Mouse (Mus musculus): ENCODE measurements at regions not wholly inside any gene's neighbourhood (a gene's known extent, or its start where the extent isn't known, plus 50 kb on each side); places are given as distances from the start of the nearest gene placed in this dataset.

GRCm38 (mm10) chr1:73495971-73496749 is 480.5 kb upstream of the Tnp1 start:
- Histone ChIP-seq H3K4me3 (ENCODE audit: low read depth, low read length) (no peak overlapping the region), H3K27ac (ENCODE audit: low read depth) (no peak overlapping the region), H3K9me3 (ENCODE audit: control insufficient read depth, low read length) (no peaks in the 10 kb centered on the region), H3K4me1 (replicated peaks; ENCODE audit: control insufficient read depth, insufficient read depth, low read length) (no peaks in the 10 kb centered on the region), H3K4me2 (ENCODE audit: low read length) (no peak overlapping the region), H3K27me3 (replicated peaks; ENCODE audit: control insufficient read depth, insufficient read depth, low read length) (no peaks in the 10 kb centered on the region), H3K9ac (ENCODE audit: low read length) (no peak overlapping the region), H3K36me3 (ENCODE audit: control insufficient read depth, insufficient read depth, low read length) (no peaks in the 10 kb centered on the region)
- ATAC-seq (replicated peaks; ENCODE audit: low FRiP score, low TSS enrichment, low read depth), result no peak
- no peak for DNase-seq (ENCODE audit: low spot score)

GRCm38 (mm10) chr1:73481956-73482355 is 466.2 kb upstream of the Tnp1 start:
- ATAC-seq (replicated peaks; ENCODE audit: low FRiP score, low TSS enrichment, low read depth), result no peak
- H3K4me1 ChIP-seq (replicated peaks; ENCODE audit: control insufficient read depth, insufficient read depth, low read length), result no peaks in the 10 kb centered on the region
- no peak for DNase-seq (ENCODE audit: low spot score)
- H3K9ac ChIP-seq (ENCODE audit: low read length), result no peak overlapping the region
- 60% methylated on average over 2 of the region's 2 CpGs for WGBS
- no peaks in the 10 kb centered on the region for H3K36me3 ChIP-seq (ENCODE audit: control insufficient read depth, insufficient read depth, low read length)
- H3K27me3 ChIP-seq (replicated peaks; ENCODE audit: control insufficient read depth, insufficient read depth, low read length), result no peaks in the 10 kb centered on the region
- H3K27ac ChIP-seq (ENCODE audit: low read depth), result no peak overlapping the region
- no peak overlapping the region for H3K4me2 ChIP-seq (ENCODE audit: low read length)
- H3K4me3 ChIP-seq (ENCODE audit: low read depth, low read length), result no peak overlapping the region
- no peaks in the 10 kb centered on the region for H3K9me3 ChIP-seq (ENCODE audit: control insufficient read depth, low read length)

GRCm38 (mm10) chr1:73479349-73479920 is 463.7 kb upstream of the Tnp1 start:
- Histone ChIP-seq H3K9ac (ENCODE audit: low read length) (no peak overlapping the region), H3K27me3 (replicated peaks; ENCODE audit: control insufficient read depth, insufficient read depth, low read length) (no peaks in the 10 kb centered on the region), H3K36me3 (ENCODE audit: control insufficient read depth, insufficient read depth, low read length) (no peaks in the 10 kb centered on the region), H3K4me1 (replicated peaks; ENCODE audit: control insufficient read depth, insufficient read depth, low read length) (no peaks in the 10 kb centered on the region), H3K4me3 (ENCODE audit: low read depth, low read length) (no peak overlapping the region), H3K4me2 (ENCODE audit: low read length) (no peak overlapping the region), H3K9me3 (ENCODE audit: control insufficient read depth, low read length) (no peaks in the 10 kb centered on the region), H3K27ac (ENCODE audit: low read depth) (no peak overlapping the region)
- ATAC-seq (replicated peaks; ENCODE audit: low FRiP score, low TSS enrichment, low read depth) (no peak), DNase-seq (ENCODE audit: low spot score) (no peak)
- 45% methylated on average over 4 of the region's 4 CpGs for WGBS

- ATAC-seq (replicated peaks; ENCODE audit: low FRiP score, low TSS enrichment, low read depth) (no peak), DNase-seq (ENCODE audit: low spot score) (no peak)
- no peak overlapping the region for H3K9ac ChIP-seq (ENCODE audit: low read length)
- 63% methylated on average over 3 of the region's 3 CpGs for WGBS
- H3K27ac ChIP-seq (ENCODE audit: low read depth), result no peak overlapping the region
- H3K4me2 ChIP-seq (ENCODE audit: low read length), result no peak overlapping the region
- H3K4me3 ChIP-seq (ENCODE audit: low read depth, low read length), result no peak overlapping the region
- no peaks in the 10 kb centered on the region for H3K9me3 ChIP-seq (ENCODE audit: control insufficient read depth, low read length)
- H3K27me3 ChIP-seq (replicated peaks; ENCODE audit: control insufficient read depth, insufficient read depth, low read length), result no peaks in the 10 kb centered on the region
- peaks cover 5% of the 10 kb centered on the region; the same call in 1 of the 2 replicates for H3K4me1 ChIP-seq (replicated peaks; ENCODE audit: control insufficient read depth, insufficient read depth, low read length)
- H3K36me3 ChIP-seq (ENCODE audit: control insufficient read depth, insufficient read depth, low read length), result no peaks in the 10 kb centered on the region
These were observed 444.9 kb upstream of the Tnp1 start for GRCm38 (mm10) chr1:73460598-73460997.

- Histone ChIP-seq H3K27me3 (replicated peaks; ENCODE audit: control insufficient read depth, insufficient read depth, low read length) (no peaks in the 10 kb centered on the region), H3K36me3 (ENCODE audit: control insufficient read depth, insufficient read depth, low read length) (no peaks in the 10 kb centered on the region), H3K4me3 (ENCODE audit: low read depth, low read length) (no peak overlapping the region), H3K9ac (ENCODE audit: low read length) (no peak overlapping the region), H3K4me1 (replicated peaks; ENCODE audit: control insufficient read depth, insufficient read depth, low read length) (peaks cover 5% of the 10 kb centered on the region; the same call in 1 of the 2 replicates), H3K4me2 (ENCODE audit: low read length) (no peak overlapping the region), H3K27ac (ENCODE audit: low read depth) (no peak overlapping the region), H3K9me3 (ENCODE audit: control insufficient read depth, low read length) (no peaks in the 10 kb centered on the region)
- ATAC-seq (replicated peaks; ENCODE audit: low FRiP score, low TSS enrichment, low read depth) (no peak), DNase-seq (ENCODE audit: low spot score) (no peak)
- 74% methylated on average over 13 of the region's 13 CpGs for WGBS
These were observed 444.2 kb upstream of the Tnp1 start for GRCm38 (mm10) chr1:73459754-73460534.

GRCm38 (mm10) chr1:73457261-73457660 is 441.6 kb upstream of the Tnp1 start:
- ATAC-seq (replicated peaks; ENCODE audit: low FRiP score, low TSS enrichment, low read depth) (no peak), DNase-seq (ENCODE audit: low spot score) (no peak)
- H3K9me3 ChIP-seq (ENCODE audit: control insufficient read depth, low read length), result no peaks in the 10 kb centered on the region
- no peaks in the 10 kb centered on the region for H3K36me3 ChIP-seq (ENCODE audit: control insufficient read depth, insufficient read depth, low read length)
- 73% methylated on average over 2 of the region's 2 CpGs for WGBS
- no peaks in the 10 kb centered on the region for H3K27me3 ChIP-seq (replicated peaks; ENCODE audit: control insufficient read depth, insufficient read depth, low read length)
- H3K4me1 ChIP-seq (replicated peaks; ENCODE audit: control insufficient read depth, insufficient read depth, low read length), result no peaks in the 10 kb centered on the region
- no peak overlapping the region for H3K4me3 ChIP-seq (ENCODE audit: low read depth, low read length)
- H3K27ac ChIP-seq (ENCODE audit: low read depth), result no peak overlapping the region; the same call in 1 of the 2 replicates
- H3K4me2 ChIP-seq (ENCODE audit: low read length), result no peak overlapping the region
- no peak overlapping the region for H3K9ac ChIP-seq (ENCODE audit: low read length)

- H3K4me1 ChIP-seq (replicated peaks; ENCODE audit: control insufficient read depth, insufficient read depth, low read length), result no peaks in the 10 kb centered on the region
- no peaks in the 10 kb centered on the region for H3K27me3 ChIP-seq (replicated peaks; ENCODE audit: control insufficient read depth, insufficient read depth, low read length)
- H3K9ac ChIP-seq (ENCODE audit: low read length), result no peak overlapping the region
- H3K9me3 ChIP-seq (ENCODE audit: control insufficient read depth, low read length), result no peaks in the 10 kb centered on the region
- no peaks in the 10 kb centered on the region for H3K36me3 ChIP-seq (ENCODE audit: control insufficient read depth, insufficient read depth, low read length)
- DNase-seq (ENCODE audit: low spot score) (no peak), ATAC-seq (replicated peaks; ENCODE audit: low FRiP score, low TSS enrichment, low read depth) (no peak)
- H3K4me3 ChIP-seq (ENCODE audit: low read depth, low read length), result no peak overlapping the region
- H3K4me2 ChIP-seq (ENCODE audit: low read length), result no peak overlapping the region
- WGBS, result 50% methylated on average over 8 of the region's 8 CpGs
- H3K27ac ChIP-seq (ENCODE audit: low read depth), result no peak overlapping the region; the same call in 1 of the 2 replicates
These were observed 440.8 kb upstream of the Tnp1 start for GRCm38 (mm10) chr1:73456359-73457062.

- WGBS, result 30% methylated on average over 6 of the region's 6 CpGs
- Histone ChIP-seq H3K4me1 (replicated peaks; ENCODE audit: control insufficient read depth, insufficient read depth, low read length) (no peaks in the 10 kb centered on the region), H3K27ac (ENCODE audit: low read depth) (0 out of 2 replicates have a peak overlapping the region, but pooled peaks have one; percentile 6), H3K4me3 (ENCODE audit: low read depth, low read length) (no peak overlapping the region), H3K4me2 (ENCODE audit: low read length) (no peak overlapping the region), H3K27me3 (replicated peaks; ENCODE audit: control insufficient read depth, insufficient read depth, low read length) (no peaks in the 10 kb centered on the region), H3K9me3 (ENCODE audit: control insufficient read depth, low read length) (0 out of 2 replicates have a peak, but pooled peaks cover 2% of the 10 kb centered on the region), H3K9ac (ENCODE audit: low read length) (no peak overlapping the region), H3K36me3 (ENCODE audit: control insufficient read depth, insufficient read depth, low read length) (no peaks in the 10 kb centered on the region)
- ATAC-seq (replicated peaks; ENCODE audit: low FRiP score, low TSS enrichment, low read depth) (no peak), DNase-seq (ENCODE audit: low spot score) (no peak)
These were observed 428.6 kb upstream of the Tnp1 start for GRCm38 (mm10) chr1:73444216-73444890.

Data from intestine, embryonic 14.5 days (tissue).